Mouse (Mus musculus) C3H10T1/2 (cell line): Measurements from ENCODE around the gene Smok3a. TPM values are rescaled to one million over a fixed set of nuclear protein-coding genes. Genes with fewer than 3 reads are reported as not detected.

ENCODE experiments used
- polyA plus RNA-seq, 2 experiments: library from polyadenylated mRNA; unstranded; fragments of >200 nt; fragmentation: generic; extraction: Trizol; gene quantifications; one replicate each; pipeline ENCODE4 v1.2.1; 2012; ENCODE audit warnings: missing spikeins in 2 of 2

Smok3a gene
- not detected for polyA plus RNA-seq

GRCm38 (mm10) chr5:138020961-138021479 is at the start of gene Smok3a, which contains the start of gene Smok3b:
Gene Smok3a (plus strand): TSS chr5:138021261.
Gene Smok3b (plus strand): TSS chr5:138021429.

GRCm38 (mm10) chr5:137981300-137981699 is 39.8 kb upstream of the Smok3a start, which contains the start of gene Azgp1:
Gene Azgp1 (plus strand): TSS chr5:137981520.

GRCm38 (mm10) chr5:138052894-138053293 is 31.8 kb downstream of the Smok3a start, which contains the start of gene Smok3c:
Gene Smok3c (plus strand): TSS chr5:138053194.

Other genes with a start within 250 kb of the Smok3a start
- 10 to 100 TPM; 32.9 to 38.5 TPM for gene Ppp1r35, start 242.4 kb upstream of the Smok3a start, polyA plus RNA-seq
- 10 to 100 TPM; 34.7 to 57.8 TPM for gene Mepce, start 233.6 kb upstream of the Smok3a start, polyA plus RNA-seq
- 1 to 10 TPM in 1 of 2 experiments, under 1 TPM in 1; 0.36 to 7.1 TPM for gene Zcwpw1, start 233.5 kb upstream of the Smok3a start, polyA plus RNA-seq
- not detected for gene Pilra, start 185.0 kb upstream of the Smok3a start, polyA plus RNA-seq
- gene Pilrb1, start 163.2 kb upstream of the Smok3a start, polyA plus RNA-seq: under 1 TPM in 1 of 2 experiments, not detected in 1; 0.15 TPM
- under 1 TPM in 1 of 2 experiments, not detected in 1; 0.04 TPM for gene Pilrb2, start 149.4 kb upstream of the Smok3a start, polyA plus RNA-seq
- not detected for gene Cyp3a13, start 99.6 kb upstream of the Smok3a start, polyA plus RNA-seq
- gene Gjc3, start 58.2 kb upstream of the Smok3a start, polyA plus RNA-seq: under 1 TPM in 1 of 2 experiments, not detected in 1; 0.01 TPM
- not detected for gene Azgp1, start 39.7 kb upstream of the Smok3a start, polyA plus RNA-seq
- gene Smok3b, start 168 bp downstream of the Smok3a start, polyA plus RNA-seq: not detected
- not detected for gene Smok3c, start 31.9 kb downstream of the Smok3a start, polyA plus RNA-seq
- 1 to 10 TPM in 1 of 2 experiments, under 1 TPM in 1; 0.23 to 4.5 TPM for gene Zkscan1, start 63.8 kb downstream of the Smok3a start, polyA plus RNA-seq
- gene Zscan21, start 95.6 kb downstream of the Smok3a start, polyA plus RNA-seq: 10 to 100 TPM in 1 of 2 experiments, 1 to 10 TPM in 1; 1.8 to 19.0 TPM
- 1 to 10 TPM in 1 of 2 experiments, under 1 TPM in 1; 0.56 to 3.5 TPM for gene Zfp113, start 134.5 kb downstream of the Smok3a start, polyA plus RNA-seq
- gene Cops6, start 139.8 kb downstream of the Smok3a start, polyA plus RNA-seq: 100 to 1,000 TPM; 170 to 230 TPM
- gene Ap4m1, start 150.7 kb downstream of the Smok3a start, polyA plus RNA-seq: 10 to 100 TPM in 1 of 2 experiments, 1 to 10 TPM in 1; 6.1 to 21.4 TPM
- 100 to 1,000 TPM in 1 of 2 experiments, 10 to 100 TPM in 1; 61.2 to 191 TPM for gene Mcm7, start 151.2 kb downstream of the Smok3a start, polyA plus RNA-seq
- 10 to 100 TPM; 25.1 to 32.8 TPM for gene Taf6, start 166.2 kb downstream of the Smok3a start, polyA plus RNA-seq
- 10 to 100 TPM in 1 of 2 experiments, 1 to 10 TPM in 1; 3.2 to 41.2 TPM for gene Cnpy4, start 166.2 kb downstream of the Smok3a start, polyA plus RNA-seq
- gene Mblac1, start 173.1 kb downstream of the Smok3a start, polyA plus RNA-seq: 1 to 10 TPM in 1 of 2 experiments, under 1 TPM in 1; 0.83 to 3.0 TPM
- not detected for gene Nxpe5, start 204.6 kb downstream of the Smok3a start, polyA plus RNA-seq
- 100 to 1,000 TPM in 1 of 2 experiments, 10 to 100 TPM in 1; 81.8 to 128 TPM for gene Lamtor4, start 234.2 kb downstream of the Smok3a start, polyA plus RNA-seq
- 10 to 100 TPM in 1 of 2 experiments, 1 to 10 TPM in 1; 2.6 to 12.4 TPM for gene BC037034, start 242.8 kb downstream of the Smok3a start, polyA plus RNA-seq